Mouse (Mus musculus): ENCODE data around the gene Gm20521. TPM values are rescaled to one million over a fixed set of nuclear protein-coding genes. Genes with fewer than 3 reads are reported as not detected.

The Gm20521 gene
- polyA plus RNA-seq, 1 experiment: not detected

GRCm38 (mm10) chr14:54929801-54930200 lies 46.6 kb downstream of the Gm20521 start:
- 63% methylated on average over 5 of the region's 5 CpGs for WGBS
- Histone ChIP-seq H3K4me3 (replicated peaks; ENCODE audit: extremely low read depth, low read depth, low read length) (no peak overlapping the region), H3K4me1 (ENCODE audit: control insufficient read depth, insufficient read depth, low read length) (peaks cover 5% of the 10 kb centered on the region; the same call in 1 of the 2 replicates)
- TF ChIP-seq CTCF (IDR thresholded peaks at IDR 0.05; ENCODE audit: insufficient read depth, low read length) (no peak), POLR2A (IDR thresholded peaks at IDR 0.05; ENCODE audit: borderline replicate concordance, extremely low read depth, low read depth, low read length) (no peak)
- DNase-seq: no peak

- TF ChIP-seq CTCF (IDR thresholded peaks at IDR 0.05; ENCODE audit: insufficient read depth, low read length) (no peak), POLR2A (IDR thresholded peaks at IDR 0.05; ENCODE audit: borderline replicate concordance, extremely low read depth, low read depth, low read length) (no peak)
- no peak for DNase-seq
- WGBS: 23% methylated on average over 2 of the region's 2 CpGs
- Histone ChIP-seq H3K4me1 (ENCODE audit: control insufficient read depth, insufficient read depth, low read length) (peaks cover 5% of the 10 kb centered on the region; the same call in 1 of the 2 replicates), H3K4me3 (replicated peaks; ENCODE audit: extremely low read depth, low read depth, low read length) (no peak overlapping the region)
Measured at GRCm38 (mm10) chr14:54930431-54930830, 47.2 kb downstream of the Gm20521 start.

DNA sequence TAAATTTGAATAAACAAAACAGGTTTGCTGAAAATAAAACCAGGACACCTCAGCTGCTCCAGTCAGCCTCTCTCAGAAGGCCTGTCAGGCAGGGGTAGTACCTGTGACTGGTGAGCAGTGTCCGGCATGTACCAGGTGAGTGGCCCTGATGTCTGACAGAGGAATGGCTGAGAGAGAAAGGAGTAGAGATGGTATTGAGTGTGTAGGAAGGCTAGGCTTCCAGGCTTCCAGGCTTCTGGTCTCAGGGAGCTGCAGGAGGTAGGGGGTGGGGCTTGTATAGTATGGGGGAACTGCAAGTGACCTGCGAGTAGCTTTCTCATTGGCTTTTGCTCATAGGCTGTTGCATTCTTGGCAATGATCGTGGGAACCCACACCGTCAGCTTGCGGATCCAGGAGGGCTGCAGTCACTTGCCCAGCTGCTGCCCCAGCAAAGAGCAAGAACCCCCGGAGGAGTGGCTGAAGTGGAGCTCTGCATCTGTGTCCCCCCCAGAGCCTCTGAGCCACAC lies 49.5 kb downstream of the Gm20521 start, which contains the start of gene Il25:
TSS of gene Il25 (plus strand) at position 51 of the 506 bp plus-strand sequence.
- Histone ChIP-seq H3K4me3 (replicated peaks; ENCODE audit: extremely low read depth, low read depth, low read length) (no peak within 1 kb of the TSS), H3K4me1 (ENCODE audit: control insufficient read depth, insufficient read depth, low read length) (no peaks in the 10 kb centered on the region)
- TF ChIP-seq CTCF (IDR thresholded peaks at IDR 0.05; ENCODE audit: insufficient read depth, low read length): no peak
- no peak for DNase-seq
- 43% methylated on average over 6 of the region's 6 CpGs for WGBS

GRCm38 (mm10) chr14:54935904-54936830 lies 52.9 kb downstream of the Gm20521 start, which contains the start of gene Cmtm5:
TSS of gene Cmtm5 (plus strand) at chr14:54936261.
- Histone ChIP-seq H3K4me3 (replicated peaks; ENCODE audit: extremely low read depth, low read depth, low read length) (no peak within 1 kb of the TSS), H3K4me1 (ENCODE audit: control insufficient read depth, insufficient read depth, low read length) (no peaks in the 10 kb centered on the region)
- no peak for DNase-seq
- WGBS: 37% methylated on average over 8 of the region's 8 CpGs
- TF ChIP-seq CTCF (IDR thresholded peaks at IDR 0.05; ENCODE audit: insufficient read depth, low read length): no peak
- TF ChIP-seq POLR2A (IDR thresholded peaks at IDR 0.05; ENCODE audit: borderline replicate concordance, extremely low read depth, low read depth, low read length): no peak

DNA sequence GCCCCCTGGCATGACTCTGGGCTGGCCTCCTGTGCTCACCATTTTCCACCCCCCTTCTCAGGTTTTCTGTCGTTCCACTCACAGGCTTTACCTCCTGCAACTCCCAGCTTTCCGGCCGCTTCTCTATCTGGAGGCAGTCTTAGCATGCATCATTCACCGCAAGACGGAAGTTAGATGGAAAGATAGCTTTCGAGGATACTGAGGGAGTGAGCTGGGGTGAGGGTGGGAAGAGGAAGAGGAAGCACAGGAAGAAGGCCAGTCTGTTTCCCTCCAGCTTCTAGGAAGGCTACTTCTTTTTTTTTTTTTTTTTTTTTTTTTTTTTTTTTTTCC lies 53.6 kb downstream of the Gm20521 start:
- no peak for DNase-seq
- 43% methylated on average over 6 of the region's 6 CpGs for WGBS
- TF ChIP-seq POLR2A (IDR thresholded peaks at IDR 0.05; ENCODE audit: borderline replicate concordance, extremely low read depth, low read depth, low read length) (no peak), CTCF (IDR thresholded peaks at IDR 0.05; ENCODE audit: insufficient read depth, low read length) (no peak)
- no peak overlapping the region for H3K4me3 ChIP-seq (replicated peaks; ENCODE audit: extremely low read depth, low read depth, low read length)
- no peaks in the 10 kb centered on the region for H3K4me1 ChIP-seq (ENCODE audit: control insufficient read depth, insufficient read depth, low read length)

GRCm38 (mm10) chr14:54937361-54938182 lies 54.3 kb downstream of the Gm20521 start:
- WGBS: 87% methylated on average over 16 of the region's 16 CpGs
- TF ChIP-seq POLR2A (IDR thresholded peaks at IDR 0.05; ENCODE audit: borderline replicate concordance, extremely low read depth, low read depth, low read length) (no peak), CTCF (IDR thresholded peaks at IDR 0.05; ENCODE audit: insufficient read depth, low read length) (no peak)
- no peak overlapping the region for H3K4me3 ChIP-seq (replicated peaks; ENCODE audit: extremely low read depth, low read depth, low read length)
- no peak for DNase-seq
- H3K4me1 ChIP-seq (ENCODE audit: control insufficient read depth, insufficient read depth, low read length): no peaks in the 10 kb centered on the region

- WGBS: 76% methylated on average over 15 of the region's 15 CpGs
Measured at GRCm38 (mm10) chr14:54938431-54939219, 55.4 kb downstream of the Gm20521 start.

GRCm38 (mm10) chr14:54939434-54940175 lies 56.4 kb downstream of the Gm20521 start:
- peak; percentile 62 for DNase-seq
- no peak for TF ChIP-seq POLR2A (IDR thresholded peaks at IDR 0.05; ENCODE audit: borderline replicate concordance, extremely low read depth, low read depth, low read length)
- peak; percentile 75 for TF ChIP-seq CTCF (IDR thresholded peaks at IDR 0.05; ENCODE audit: insufficient read depth, low read length)
- Histone ChIP-seq H3K4me1 (ENCODE audit: control insufficient read depth, insufficient read depth, low read length) (no peaks in the 10 kb centered on the region), H3K4me3 (replicated peaks; ENCODE audit: extremely low read depth, low read depth, low read length) (no peak overlapping the region)
- WGBS: 40% methylated on average over 12 of the region's 12 CpGs

More at GRCm38 (mm10) chr14:54938431-54939219, 55.4 kb downstream of the Gm20521 start:
- H3K4me1 ChIP-seq (ENCODE audit: control insufficient read depth, insufficient read depth, low read length): no peaks in the 10 kb centered on the region
- H3K4me3 ChIP-seq (replicated peaks; ENCODE audit: extremely low read depth, low read depth, low read length): no peak overlapping the region
- no peak for DNase-seq
- TF ChIP-seq CTCF (IDR thresholded peaks at IDR 0.05; ENCODE audit: insufficient read depth, low read length) (no peak), POLR2A (IDR thresholded peaks at IDR 0.05; ENCODE audit: borderline replicate concordance, extremely low read depth, low read depth, low read length) (no peak)

All from lung, adult 2 months (tissue).